Mouse (Mus musculus) G1E (cell line): ENCODE data around the gene Fzr1. TPM values are rescaled to one million over a fixed set of nuclear protein-coding genes. Genes with fewer than 3 reads are reported as not detected.

Source experiments
- ATAC-seq: 2 replicates; pipeline ENCODE4 v1.8.0; 2016; ENCODE audit warnings: mild to moderate bottlenecking; ENCODE audit not compliant: insufficient number of reproducible peaks, poor library complexity, low FRiP score, severe bottlenecking; ENCODE audit errors: extremely low read depth
- DNase-seq: peaks from one replicate; pipeline ENCODE4 v3.0.0; 2012; ENCODE audit warnings: low spot score
- H3K27me3 ChIP-seq: 2 replicates; pipeline ENCODE4 v1.6.1; 2012; ENCODE audit warnings: mild to moderate bottlenecking, low read length, inconsistent platforms; ENCODE audit not compliant: insufficient read depth
- H3K36me3 ChIP-seq: replicated peaks from 2 replicates; pipeline ENCODE3; 2012; ENCODE audit warnings: mild to moderate bottlenecking, inconsistent platforms
- H3K4me1 ChIP-seq: 2 replicates; pipeline ENCODE4 v1.6.1; 2012; ENCODE audit warnings: low read depth, low read length, inconsistent platforms, mixed read lengths; ENCODE audit not compliant: insufficient read depth
- H3K4me3 ChIP-seq: 2 replicates; pipeline ENCODE4 v1.5.1; 2012; ENCODE audit warnings: low read depth, mild to moderate bottlenecking, inconsistent platforms, low read length, moderate library complexity, mixed read lengths
- H3K9me3 ChIP-seq: replicated peaks from 2 replicates; pipeline ENCODE4 v1.6.1; 2012; ENCODE audit warnings: inconsistent platforms
- CTCF ChIP-seq: IDR thresholded peaks from 2 replicates; pipeline ENCODE4 v1.5.1; 2012; ENCODE audit warnings: low read depth, low read length, inconsistent platforms, mixed read lengths
- GATA1 ChIP-seq: IDR thresholded peaks from 2 replicates; pipeline ENCODE4 v1.6.1; 2012; ENCODE audit warnings: borderline replicate concordance, low read length, inconsistent platforms, mixed read lengths
- GATA2 ChIP-seq: IDR thresholded peaks from 2 replicates; pipeline ENCODE4 v1.6.1; 2012; ENCODE audit warnings: low read depth, low read length, inconsistent platforms, borderline replicate concordance
- POLR2AphosphoS5 ChIP-seq: IDR thresholded peaks from 2 replicates; pipeline ENCODE4 v1.6.1; 2012; ENCODE audit warnings: low read depth, low read length, inconsistent platforms; ENCODE audit not compliant: insufficient replicate concordance
- TAL1 ChIP-seq: conservative IDR thresholded peaks from 2 replicates; pipeline ENCODE4 v1.6.1; 2012; ENCODE audit warnings: low read depth, low read length, inconsistent platforms, mixed read lengths
- polyA plus RNA-seq: library from polyadenylated mRNA; stranded (reverse); fragments of >175 nt; gene quantifications from 2 replicates; pipeline ENCODE4 v1.2.3, GENCODE M21; 2012
- total RNA-seq, 2 experiments: library from RNA; stranded (forward) in 1 of 2; stranded (reverse) in 1 of 2; fragments of 200-1000 nt in 1 of 2; fragments of >200 nt in 1 of 2; fragmentation: Nextera tagmentation in 1 of 2; gene quantifications; 2 replicates each; pipeline ENCODE4 v1.2.3; 2014 to 2017

Fzr1 gene
- total and polyA plus RNA-seq, 3 experiments = 15.8 to 96.2 (median 65.2) TPM

- H3K36me3 ChIP-seq = peaks cover 44% of the 10 kb centered on the region
- DNase-seq = peak; percentile 84
- H3K27me3 ChIP-seq = peaks cover 33% of the 10 kb centered on the region; the same call in 1 of the 2 replicates
- H3K4me1 ChIP-seq = peaks cover 93% of the 10 kb centered on the region
- no peak for TF ChIP-seq POLR2AphosphoS5
- TF ChIP-seq TAL1 = no peak
- TF ChIP-seq CTCF = no peak
- no peak for TF ChIP-seq GATA2
- no peak for TF ChIP-seq GATA1
- no peaks in the 10 kb centered on the region for H3K9me3 ChIP-seq
- peak; percentile 85 for ATAC-seq
- peak overlapping the region; percentile 63; the same call in 1 of the 2 replicates for H3K4me3 ChIP-seq
Measured at GRCm38 (mm10) chr10:81407539-81408423, 29.5 kb upstream of the Fzr1 start.

DNA sequence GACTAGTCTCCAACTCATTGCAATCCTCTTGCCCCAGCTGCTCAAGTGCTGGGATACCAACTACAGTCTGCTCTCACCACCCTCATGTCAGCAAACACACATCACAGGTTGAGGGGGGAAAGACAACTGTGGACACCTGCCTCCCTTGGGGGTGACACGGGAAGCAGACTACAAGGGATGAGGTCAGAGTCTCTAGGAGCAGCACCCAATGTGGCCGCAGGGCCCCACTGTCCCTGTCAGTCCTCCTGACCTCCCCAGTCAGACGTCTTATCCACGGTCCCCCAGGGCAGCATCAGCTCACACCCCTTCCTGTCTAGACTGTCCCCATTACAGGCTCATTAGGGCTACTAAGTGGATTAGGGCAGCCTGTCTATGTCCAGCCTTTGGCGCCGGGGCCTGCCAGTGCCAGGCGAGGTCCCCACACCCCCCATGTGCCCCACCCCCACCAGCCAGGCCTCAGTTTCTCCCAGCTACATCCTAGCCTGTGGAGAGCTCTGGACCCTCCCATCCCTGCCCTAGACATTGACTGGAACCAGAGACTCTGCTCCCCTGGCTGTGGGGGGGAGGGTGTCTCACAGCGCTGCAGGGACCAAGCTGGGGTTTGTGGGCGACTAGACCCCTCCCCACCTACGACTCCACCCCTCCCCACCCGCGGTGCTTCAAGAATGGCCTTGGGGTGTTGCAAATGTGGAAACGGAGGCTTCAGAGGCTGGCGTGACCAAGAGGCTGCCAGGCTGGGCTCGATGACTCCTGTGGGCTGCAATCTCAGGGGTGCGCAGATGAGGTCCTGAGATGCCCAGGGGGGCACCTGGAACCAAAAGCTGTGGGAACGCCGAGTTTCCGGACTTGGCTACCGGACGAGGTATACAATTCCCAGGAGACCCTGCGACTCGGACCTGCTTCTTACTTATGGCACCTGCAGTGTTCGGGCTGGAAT, 28.5 kb upstream of the Fzr1 start:
- no peak for DNase-seq
- Histone ChIP-seq H3K4me3 (peak overlapping the region; percentile 63; the same call in 1 of the 2 replicates), H3K4me1 (peaks cover 91% of the 10 kb centered on the region), H3K36me3 (peaks cover 38% of the 10 kb centered on the region), H3K27me3 (peaks cover 40% of the 10 kb centered on the region; the same call in 1 of the 2 replicates), H3K9me3 (no peaks in the 10 kb centered on the region)
- TF ChIP-seq POLR2AphosphoS5 = no peak
- TF ChIP-seq TAL1 = no peak
- no peak for TF ChIP-seq GATA2
- no peak for TF ChIP-seq CTCF
- TF ChIP-seq GATA1 = no peak
- ATAC-seq = no peak

DNA sequence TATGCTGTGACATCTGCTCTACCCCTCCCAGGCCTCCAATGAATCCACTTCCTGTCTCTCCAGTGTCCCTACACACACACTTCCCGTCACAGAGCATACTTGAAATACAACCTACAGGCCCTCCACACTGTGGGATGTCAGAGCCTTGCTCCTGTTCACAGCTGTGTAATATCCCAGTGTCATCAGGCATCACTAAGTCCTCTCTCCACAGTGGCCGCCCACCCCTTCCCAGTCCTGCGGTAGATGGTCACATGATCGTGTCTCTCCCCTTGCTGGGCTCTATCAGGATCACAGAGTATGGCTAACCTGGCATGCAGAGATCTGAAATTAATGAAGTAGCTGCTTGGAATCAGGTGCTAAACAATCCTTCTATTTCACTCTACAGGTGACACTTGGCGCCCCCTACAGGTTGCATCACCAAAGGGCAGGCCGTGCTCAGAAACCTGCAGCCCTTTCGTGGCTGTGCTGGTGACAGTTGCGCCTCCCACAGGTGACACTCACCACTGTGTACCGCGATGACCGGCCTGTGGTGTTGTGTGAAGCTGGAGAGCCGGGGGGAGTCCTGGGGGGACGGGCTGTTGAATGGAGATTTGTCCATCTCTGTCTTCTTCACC, 27.4 kb upstream of the Fzr1 start:
- DNase-seq = no peak
- no peak overlapping the region for H3K4me3 ChIP-seq
- H3K9me3 ChIP-seq = no peaks in the 10 kb centered on the region
- H3K4me1 ChIP-seq = peaks cover 90% of the 10 kb centered on the region
- TF ChIP-seq CTCF (peak; percentile 73), GATA2 (no peak)
- peaks cover 38% of the 10 kb centered on the region; the same call in 1 of the 2 replicates for H3K27me3 ChIP-seq
- H3K36me3 ChIP-seq = peaks cover 33% of the 10 kb centered on the region
- no peak for ATAC-seq

- H3K4me3 ChIP-seq = no peak overlapping the region; the same call in 1 of the 2 replicates
- peaks cover 43% of the 10 kb centered on the region for H3K36me3 ChIP-seq
- H3K9me3 ChIP-seq = no peaks in the 10 kb centered on the region
- ATAC-seq = no peak
- H3K27me3 ChIP-seq = peaks cover 41% of the 10 kb centered on the region; the same call in 1 of the 2 replicates
- no peak for DNase-seq
- peaks cover 81% of the 10 kb centered on the region for H3K4me1 ChIP-seq
- no peak for TF ChIP-seq CTCF
- no peak for TF ChIP-seq POLR2AphosphoS5
- no peak for TF ChIP-seq GATA2
- TF ChIP-seq TAL1 = no peak
- no peak for TF ChIP-seq GATA1
Measured at GRCm38 (mm10) chr10:81404720-81405119, 26.4 kb upstream of the Fzr1 start.

GRCm38 (mm10) chr10:81404082-81404481, 25.8 kb upstream of the Fzr1 start:
- Histone ChIP-seq H3K27me3 (peaks cover 46% of the 10 kb centered on the region; the same call in 1 of the 2 replicates), H3K4me1 (peaks cover 74% of the 10 kb centered on the region), H3K9me3 (no peaks in the 10 kb centered on the region), H3K36me3 (peaks cover 47% of the 10 kb centered on the region), H3K4me3 (no peak overlapping the region)
- DNase-seq (no peak), ATAC-seq (no peak)
- TF ChIP-seq TAL1 = no peak

GRCm38 (mm10) chr10:81403511-81403910, 25.2 kb upstream of the Fzr1 start:
- Histone ChIP-seq H3K4me3 (no peak overlapping the region), H3K36me3 (peaks cover 47% of the 10 kb centered on the region), H3K27me3 (peaks cover 45% of the 10 kb centered on the region; the same call in 1 of the 2 replicates), H3K9me3 (no peaks in the 10 kb centered on the region), H3K4me1 (peaks cover 68% of the 10 kb centered on the region)
- DNase-seq (no peak), ATAC-seq (no peak)
- TF ChIP-seq GATA1 (no peak), CTCF (no peak), GATA2 (no peak), POLR2AphosphoS5 (no peak), TAL1 (no peak)
